Mouse (Mus musculus) heart, adult 2 months (tissue): ENCODE measurements around the gene Rnf7.

Source experiments
- CTCF ChIP-seq: fragments of 200-600 bp; IDR thresholded peaks from 2 replicates; pipeline ENCODE4 v1.8.1; 2022; ENCODE audit warnings: antibody characterized with exemption, mild to moderate bottlenecking, moderate library complexity
- POLR2A ChIP-seq: fragments of 200-500 bp; IDR thresholded peaks from 2 replicates; pipeline ENCODE4 v1.6.1; 2011; ENCODE audit warnings: mild to moderate bottlenecking, low read depth, low read length, control low read depth; ENCODE audit not compliant: insufficient read depth

DNA sequence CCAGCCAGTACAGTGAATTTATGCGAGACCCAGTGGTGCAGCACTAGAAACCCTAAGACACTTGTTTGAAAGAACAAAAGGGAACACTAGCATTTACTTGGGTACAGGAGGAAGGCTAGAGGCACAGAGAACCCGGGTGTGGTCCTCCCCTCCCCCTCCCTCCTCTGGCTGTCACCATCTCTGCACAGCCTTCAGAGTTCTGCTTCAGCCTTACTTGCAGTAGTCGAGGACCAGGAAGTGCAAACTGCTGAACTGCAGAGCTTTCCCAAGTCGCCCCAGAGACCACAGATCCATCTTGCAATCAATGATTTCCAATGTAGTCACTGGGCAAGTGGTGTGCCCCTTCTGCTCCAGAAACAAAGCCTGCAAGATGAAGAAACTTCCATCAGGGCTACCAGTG lies 39.0 kb upstream of the Rnf7 start:
- TF ChIP-seq CTCF (no peak), POLR2A (no peak)
